Mouse (Mus musculus): ENCODE data around the gene Gramd1b.
A peak's percentile ranks its signal among the peaks of the same experiment; 100 is the strongest.

The Gramd1b gene

DNA sequence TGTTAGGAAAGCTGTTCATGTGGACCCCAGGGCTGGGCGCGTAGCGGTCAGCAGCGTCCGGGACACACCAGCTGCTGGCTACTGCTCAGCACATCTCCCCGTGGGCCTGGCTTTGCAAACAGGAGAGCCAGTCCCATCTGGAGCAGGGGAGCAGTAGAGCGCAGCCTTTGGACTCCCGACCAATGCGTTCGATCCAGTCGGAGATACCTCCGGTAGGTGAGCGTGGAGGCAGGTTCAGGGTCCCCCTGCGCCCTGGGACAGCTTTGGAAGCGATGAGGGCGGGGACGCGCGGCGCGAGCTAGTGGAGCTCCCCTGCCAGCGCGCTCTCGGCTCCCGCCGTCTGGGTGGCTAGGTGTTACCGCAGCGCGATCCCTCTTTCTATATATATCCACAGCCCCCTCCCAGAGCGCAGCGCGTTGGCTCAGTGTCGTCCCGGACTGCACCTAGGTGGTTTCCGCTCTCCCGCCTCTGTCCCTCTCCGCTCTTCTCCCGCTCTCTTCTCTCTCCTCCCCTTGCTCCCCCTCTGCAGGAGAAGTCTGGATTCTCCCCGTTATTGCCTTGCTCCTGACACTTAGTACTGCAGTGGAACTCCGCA, at the start of gene Gramd1b:
TSS of gene Gramd1b (minus strand) at position 357 of the 595 bp plus-strand sequence.
- DNase-seq = peak; percentile 66

DNA sequence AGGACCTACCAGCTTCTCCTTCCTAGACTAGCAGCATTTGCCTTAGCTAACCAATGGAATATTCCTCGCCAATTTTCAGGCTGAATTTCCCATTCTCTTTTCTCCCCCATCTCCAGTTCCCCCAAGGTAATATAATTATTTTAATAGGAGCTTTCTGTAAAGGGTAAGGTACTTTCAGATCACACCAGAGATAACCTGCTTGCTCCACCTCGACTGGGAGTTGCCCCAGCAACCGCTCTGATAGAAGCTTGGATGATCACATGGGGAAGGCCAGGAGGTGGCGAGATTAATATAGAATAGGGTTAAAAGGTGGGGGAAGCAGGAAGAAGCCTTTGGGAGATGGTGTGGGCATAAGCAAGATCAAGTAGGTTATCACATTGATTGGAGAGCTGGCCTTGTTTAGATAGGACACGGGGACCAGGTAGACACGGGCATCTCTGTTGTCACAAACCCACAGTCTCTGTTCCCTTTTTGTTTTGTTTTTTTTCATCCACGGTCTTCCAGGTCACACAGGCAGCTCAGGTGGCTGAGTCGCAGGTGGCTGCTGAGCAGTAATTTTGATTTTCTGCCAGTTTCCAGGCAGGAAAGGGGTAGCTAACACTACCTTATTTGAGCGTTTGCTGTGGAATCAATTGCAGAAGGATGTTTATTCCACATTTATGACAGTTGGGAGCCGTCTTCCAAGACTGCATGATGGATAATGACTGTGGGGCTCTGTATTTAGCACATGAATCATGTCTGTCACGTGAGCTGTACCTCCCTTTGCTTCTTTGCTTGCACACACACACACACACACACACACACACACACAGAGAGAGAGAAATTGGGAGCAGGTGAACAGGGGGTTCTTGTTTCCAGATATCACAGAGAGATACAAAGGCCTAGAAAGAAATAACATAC, 47.8 kb upstream of the Gramd1b start:
- DNase-seq = no peak

DNA sequence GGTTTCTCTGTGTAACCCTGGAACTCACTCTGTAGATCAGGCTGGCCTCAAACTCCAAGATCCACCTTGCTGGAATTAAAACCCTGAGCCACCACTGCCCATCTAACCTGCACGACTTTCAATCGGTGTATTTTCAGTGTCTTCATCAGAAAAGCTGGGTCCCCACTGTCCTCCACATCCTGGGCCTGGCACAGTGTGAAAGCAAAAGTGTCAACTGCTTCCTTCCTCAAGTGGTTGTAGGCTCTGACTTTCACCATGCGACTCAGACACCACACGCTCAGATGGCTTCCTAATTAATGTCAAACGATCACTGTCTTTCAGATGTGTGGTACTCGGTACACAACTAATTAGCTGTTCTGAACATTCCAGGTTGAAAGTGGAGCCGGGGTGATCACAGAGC, 45.9 kb upstream of the Gramd1b start:
- no peak for DNase-seq

- DNase-seq = no peak
Measured at GRCm38 (mm10) chr9:40575053-40575985, 44.1 kb upstream of the Gramd1b start.

DNA sequence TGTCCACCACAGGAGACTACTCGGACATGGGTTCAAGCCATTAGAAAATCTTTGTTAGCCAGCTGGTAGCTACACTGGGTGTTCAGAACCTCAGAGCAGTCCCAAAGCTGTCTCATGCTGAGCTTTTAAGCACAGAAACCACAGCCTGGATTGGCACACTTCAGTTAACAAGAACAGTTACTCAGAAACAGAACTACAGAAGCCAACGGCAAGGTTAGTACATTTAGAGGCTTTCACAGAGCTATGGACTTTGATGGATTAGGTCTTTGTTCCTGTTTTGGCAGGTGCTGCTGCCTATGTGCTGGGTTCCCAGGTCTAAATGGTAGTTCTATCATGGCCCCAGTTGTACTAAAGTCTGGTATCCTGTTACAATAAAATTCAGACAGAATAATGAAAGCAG, 40.1 kb upstream of the Gramd1b start:
- DNase-seq = no peak

GRCm38 (mm10) chr9:40568070-40568469, 36.9 kb upstream of the Gramd1b start:
- no peak for DNase-seq

GRCm38 (mm10) chr9:40563750-40564149, 32.6 kb upstream of the Gramd1b start:
- no peak for DNase-seq

GRCm38 (mm10) chr9:40559646-40560045, 28.5 kb upstream of the Gramd1b start:
- no peak for DNase-seq

DNA sequence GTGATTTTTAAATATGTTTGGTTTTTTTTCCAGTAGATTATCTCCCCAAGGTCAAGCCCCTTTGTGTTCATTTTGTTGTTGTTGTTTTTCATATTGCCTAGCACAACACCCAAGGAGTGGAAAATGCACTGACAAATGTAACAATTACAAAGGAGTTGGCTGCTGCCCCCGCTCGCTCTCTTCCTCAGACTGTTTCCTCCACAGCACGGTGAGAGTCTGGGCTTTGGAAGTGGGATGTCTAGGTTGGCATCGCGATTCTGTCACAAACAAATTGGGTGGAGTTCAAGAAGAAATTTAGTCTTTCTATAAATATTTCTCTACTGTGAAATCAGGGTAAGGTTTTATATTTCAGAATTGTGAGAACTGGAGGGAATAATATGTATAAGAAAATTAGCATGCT, 26.6 kb upstream of the Gramd1b start:
- no peak for DNase-seq

GRCm38 (mm10) chr9:40556396-40556795, 25.2 kb upstream of the Gramd1b start:
- DNase-seq = no peak

DNA sequence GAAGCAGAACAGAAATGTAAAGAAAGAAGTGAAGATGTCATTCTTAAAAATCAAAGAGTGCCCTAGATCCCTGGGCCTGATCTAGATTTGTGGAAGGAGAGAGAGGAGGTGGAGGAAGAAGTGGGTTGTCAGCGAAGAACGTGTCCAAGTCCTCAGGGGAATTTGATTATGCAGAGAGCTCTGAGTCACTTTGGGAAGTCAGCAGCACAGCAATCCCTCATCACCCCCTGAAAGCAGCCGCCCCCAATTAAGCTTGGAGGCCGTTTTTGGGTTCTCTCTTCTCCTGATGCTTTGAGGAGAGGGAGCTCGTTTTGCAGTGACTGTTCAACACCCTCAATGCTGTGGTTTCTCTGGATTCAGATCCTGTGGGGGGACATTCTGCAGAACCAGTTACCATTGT, 24.1 kb upstream of the Gramd1b start:
- DNase-seq = no peak

DNA sequence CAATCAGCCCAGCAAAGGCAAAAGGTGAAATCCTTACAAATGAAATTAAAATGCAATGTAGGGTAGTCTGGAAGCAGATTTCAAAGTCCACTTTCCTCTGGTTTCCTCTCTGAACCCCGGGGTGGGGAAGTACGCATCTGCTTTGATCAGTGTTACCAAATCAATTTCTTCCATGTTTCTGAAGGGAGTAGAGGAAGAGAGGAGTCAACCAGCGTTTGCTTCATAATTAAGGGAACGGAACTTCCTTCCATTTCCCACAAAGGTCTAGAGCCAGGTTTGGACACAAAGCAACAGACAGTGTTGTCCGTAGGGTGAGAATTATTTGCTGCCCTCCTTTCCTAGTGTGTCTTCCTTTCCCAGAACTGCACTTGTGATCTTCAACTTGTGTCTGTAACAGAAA, 16.7 kb upstream of the Gramd1b start:
- DNase-seq = no peak

- no peak for DNase-seq
Measured at GRCm38 (mm10) chr9:40545193-40545592, 14.0 kb upstream of the Gramd1b start.

- DNase-seq = no peak
Measured at GRCm38 (mm10) chr9:40539588-40540140, 8.5 kb upstream of the Gramd1b start.

DNA sequence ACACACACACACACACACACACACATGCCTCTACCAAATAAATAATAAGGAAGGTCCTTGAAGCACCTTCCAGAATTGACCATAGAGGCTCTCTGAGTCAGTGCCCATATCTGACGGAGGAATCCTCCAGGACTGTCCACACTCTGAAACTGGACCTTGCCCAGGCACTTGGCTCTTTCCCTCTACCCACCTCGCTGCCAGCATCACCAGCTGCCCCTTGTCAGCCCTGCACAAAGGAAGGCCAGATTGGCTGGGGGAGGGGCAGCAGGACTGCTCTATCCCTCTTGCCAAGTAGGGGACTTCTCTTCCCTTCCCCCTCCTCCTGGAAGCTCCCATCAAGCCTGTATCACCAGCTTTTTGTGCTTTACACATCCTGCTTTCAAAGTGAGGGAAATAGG, 6.5 kb upstream of the Gramd1b start:
- DNase-seq = peak; percentile 98

- DNase-seq = peak; percentile 49
Measured at GRCm38 (mm10) chr9:40537044-40537707, 6.0 kb upstream of the Gramd1b start.

GRCm38 (mm10) chr9:40530536-40530935, 647 bp downstream of the Gramd1b start:
- peak; percentile 32 for DNase-seq

GRCm38 (mm10) chr9:40528733-40529132, 2.5 kb downstream of the Gramd1b start:
- DNase-seq = no peak

DNA sequence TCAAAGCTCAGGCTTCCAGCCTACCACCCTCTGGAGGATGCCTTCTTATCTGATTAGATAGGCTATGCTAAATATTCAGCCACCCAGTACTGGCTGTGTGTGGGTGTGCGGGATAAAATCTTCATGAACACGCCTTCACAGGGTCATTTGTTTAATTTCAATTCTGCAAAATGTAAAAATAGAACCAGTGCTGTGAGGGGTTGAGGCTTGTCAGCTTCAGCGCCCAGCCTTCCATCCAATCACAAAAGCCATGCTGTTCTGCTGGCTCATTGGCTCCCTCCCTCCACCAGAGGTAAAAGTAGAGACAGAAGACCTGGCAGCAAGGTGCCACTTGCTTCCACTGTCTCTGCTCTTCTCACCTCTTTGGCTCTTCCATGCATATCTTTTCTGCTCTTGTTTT, 4.3 kb downstream of the Gramd1b start:
- DNase-seq = no peak

DNA sequence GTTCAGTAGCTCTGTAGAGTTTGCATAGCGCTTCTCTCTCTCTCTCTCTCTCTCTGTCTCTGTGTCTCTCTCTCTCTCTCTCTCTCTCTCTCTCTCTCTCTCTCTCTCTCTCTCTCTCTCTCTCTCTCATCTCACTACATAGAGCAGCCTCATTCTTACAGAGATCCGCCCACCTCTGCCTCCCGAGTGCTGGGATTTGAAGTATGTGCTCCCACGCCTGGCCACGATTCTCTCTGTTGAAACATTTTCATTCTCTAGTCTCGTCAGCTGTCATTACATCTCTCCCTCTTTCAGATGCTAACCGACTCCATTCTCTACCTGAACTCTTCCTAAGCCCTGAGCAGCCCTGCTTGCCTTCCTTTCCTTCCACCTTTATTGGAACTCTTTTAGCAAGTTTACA, 9.0 kb downstream of the Gramd1b start:
- no peak for DNase-seq

GRCm38 (mm10) chr9:40521097-40521496, 10.1 kb downstream of the Gramd1b start:
- no peak for DNase-seq

GRCm38 (mm10) chr9:40519294-40519693, 11.9 kb downstream of the Gramd1b start:
- DNase-seq = no peak

Data from cerebellum, adult 8-10 months (tissue).